Mouse (Mus musculus): ENCODE results near the gene 9930104L06Rik.

DNA sequence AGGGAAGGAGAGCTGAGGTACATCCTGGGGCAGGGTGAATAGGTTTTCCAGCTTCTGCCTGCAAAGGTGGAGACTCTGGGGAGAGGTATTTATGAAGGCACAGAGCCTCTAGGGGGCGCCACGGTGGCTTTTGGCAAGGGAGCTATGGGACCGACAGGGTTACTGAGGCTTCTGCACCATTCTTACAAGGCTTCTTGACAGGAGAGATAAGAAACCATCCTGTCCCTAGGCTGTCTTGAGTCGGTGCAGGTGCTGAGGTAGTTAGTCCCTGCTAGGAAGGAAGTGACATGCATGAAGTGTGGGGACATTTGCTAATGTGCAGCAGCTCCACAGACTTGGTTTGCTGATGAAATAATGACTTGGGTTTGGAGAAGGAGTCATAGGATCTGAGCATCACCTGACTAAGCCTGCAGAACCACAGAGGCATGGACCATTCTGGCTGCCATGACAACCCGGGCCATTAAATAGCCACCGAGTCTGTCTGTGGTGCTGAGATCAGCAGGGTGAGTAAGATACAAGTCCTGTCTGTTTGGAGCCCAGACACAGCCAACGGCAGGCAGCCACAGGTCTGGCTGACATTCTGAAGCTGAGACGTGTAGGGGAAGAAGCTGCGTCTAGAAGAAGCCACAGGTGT is 47.2 kb downstream of the 9930104L06Rik start:
- TF ChIP-seq CTCF (IDR thresholded peaks at IDR 0.05; ENCODE audit: control insufficient read depth, insufficient read depth, low read length) (peak; percentile 39; the same call in 1 of the 2 replicates), POLR2A (IDR thresholded peaks at IDR 0.05; ENCODE audit: borderline replicate concordance, control insufficient read depth, low read depth, low read length) (no peak)

Data from bone marrow, adult 2 months (tissue).